Mouse (Mus musculus) embryonic facial prominence, embryonic 11.5 days (tissue): ENCODE results near the gene Sphk2. TPM values are rescaled to one million over a fixed set of nuclear protein-coding genes. Genes with fewer than 3 reads are reported as not detected.

Experiments
- ATAC-seq: fragments of 200-750 bp; cut with Nextera tagmentation; replicated peaks from 2 replicates; pipeline ENCODE4 v1.8.0; 2017; ENCODE audit warnings: low read depth; ENCODE audit not compliant: insufficient number of reproducible peaks, low FRiP score, low TSS enrichment
- DNase-seq: peaks from one replicate; pipeline ENCODE4 v3.0.0-alpha.2; 2015; ENCODE audit warnings: low spot score
- H3K27ac ChIP-seq: fragments of 300-500 bp; sonication (generic); replicated peaks from 2 replicates; pipeline ENCODE4 v1.5.1; 2014; ENCODE audit warnings: mild to moderate bottlenecking, low read depth, low read length, control low read depth
- H3K27me3 ChIP-seq: fragments of 300-500 bp; sonication (generic); 2 replicates; pipeline ENCODE4 v1.6.1; 2014; ENCODE audit warnings: mild to moderate bottlenecking, low read length, moderate library complexity, mixed read lengths; ENCODE audit not compliant: control insufficient read depth, insufficient read depth
- H3K36me3 ChIP-seq: fragments of 300-500 bp; sonication (generic); replicated peaks from 2 replicates; pipeline ENCODE4 v1.6.1; 2014; ENCODE audit warnings: low read depth, mild to moderate bottlenecking, low read length, moderate library complexity, mixed read lengths; ENCODE audit not compliant: control insufficient read depth, insufficient read depth
- H3K4me1 ChIP-seq: fragments of 300-500 bp; sonication (generic); 2 replicates; pipeline ENCODE4 v1.6.1; 2014; ENCODE audit warnings: low read length, mixed read lengths; ENCODE audit not compliant: control insufficient read depth, insufficient read depth
- H3K4me2 ChIP-seq: fragments of 300-500 bp; sonication (generic); 2 replicates; pipeline ENCODE4 v1.6.1; 2014; ENCODE audit warnings: low read depth, mild to moderate bottlenecking, control low read depth, low read length, moderate library complexity
- H3K4me3 ChIP-seq: fragments of 300-500 bp; sonication (generic); 2 replicates; pipeline ENCODE4 v1.5.1; 2014; ENCODE audit warnings: low read depth, low read length, control low read depth
- H3K9ac ChIP-seq: fragments of 300-500 bp; sonication (generic); replicated peaks from 2 replicates; pipeline ENCODE4 v1.6.1; 2014; ENCODE audit warnings: mild to moderate bottlenecking, control low read depth, low read length
- H3K9me3 ChIP-seq: fragments of 300-500 bp; sonication (generic); replicated peaks from 2 replicates; pipeline ENCODE4 v1.6.1; 2016; ENCODE audit warnings: mild to moderate bottlenecking, low read length, inconsistent platforms, mixed read lengths; ENCODE audit not compliant: control insufficient read depth
- WGBS: fragments of 180-500 bp; shearing (Covaris S2); extraction: QIAGEN DNeasy Blood & Tissue Kit; methylation state at CpG from one replicate; pipeline ENCODE4 v1.1.7; 2014; 5-methylcytosine and 5-hydroxymethylcytosine counted together
- polyA plus RNA-seq: library from polyadenylated mRNA; unstranded; fragments of >200 nt; fragmentation: Nextera tagmentation; extraction: Ambion mirVana; gene quantifications from 2 replicates; pipeline ENCODE4 v1.2.1, GENCODE M21; 2014

The Sphk2 gene
- polyA plus RNA-seq: 14.9 and 17.3 TPM in 2 replicates

- peak within 1 kb of the TSS; percentile 70 for H3K27ac ChIP-seq
- no peaks in the 10 kb centered on the region for H3K27me3 ChIP-seq
- H3K4me2 ChIP-seq: peak within 1 kb of the TSS; percentile 71
- H3K4me3 ChIP-seq: peak within 1 kb of the TSS; percentile 87
- ATAC-seq (peak; percentile 39), DNase-seq (peak; percentile 100)
- peak within 1 kb of the TSS; percentile 95 for H3K9ac ChIP-seq
- under 1% methylated on average over 41 of the region's 41 CpGs for whole genome bisulfite sequencing
- H3K4me1 ChIP-seq: peaks cover 10% of the 10 kb centered on the region
- H3K9me3 ChIP-seq: no peaks in the 10 kb centered on the region
- peaks cover 20% of the 10 kb centered on the region for H3K36me3 ChIP-seq
These were observed at the start of gene Sphk2 for GRCm38 (mm10) chr7:45717918-45718297. TSS of gene Sphk2 (minus strand) at chr7:45718002.

GRCm38 (mm10) chr7:45767500-45767899 lies 49.7 kb upstream of the Sphk2 start:
- H3K9me3 ChIP-seq: no peaks in the 10 kb centered on the region
- 90% methylated on average over 6 of the region's 6 CpGs for WGBS
- H3K9ac ChIP-seq: no peak overlapping the region
- no peaks in the 10 kb centered on the region for H3K27me3 ChIP-seq
- H3K4me3 ChIP-seq: no peak overlapping the region
- DNase-seq: no peak
- no peaks in the 10 kb centered on the region for H3K4me1 ChIP-seq
- ATAC-seq: no peak
- H3K36me3 ChIP-seq: no peaks in the 10 kb centered on the region
- no peak overlapping the region for H3K4me2 ChIP-seq
- no peak overlapping the region for H3K27ac ChIP-seq

- 58% methylated on average over 8 of the region's 8 CpGs for WGBS
These were observed 49.0 kb upstream of the Sphk2 start for GRCm38 (mm10) chr7:45766764-45767163.

GRCm38 (mm10) chr7:45765995-45766394 lies 48.2 kb upstream of the Sphk2 start:
- no peak for ATAC-seq
- DNase-seq: no peak
- H3K4me1 ChIP-seq: no peaks in the 10 kb centered on the region
- no peak overlapping the region for H3K9ac ChIP-seq
- no peaks in the 10 kb centered on the region for H3K9me3 ChIP-seq
- H3K27ac ChIP-seq: no peak overlapping the region
- H3K4me3 ChIP-seq: no peak overlapping the region
- H3K4me2 ChIP-seq: no peak overlapping the region
- no peaks in the 10 kb centered on the region for H3K27me3 ChIP-seq
- WGBS: 70% methylated on average over 8 of the region's 8 CpGs
- H3K36me3 ChIP-seq: no peaks in the 10 kb centered on the region

More at GRCm38 (mm10) chr7:45766764-45767163, 49.0 kb upstream of the Sphk2 start:
- ATAC-seq (no peak), DNase-seq (no peak)
- no peaks in the 10 kb centered on the region for H3K27me3 ChIP-seq
- no peaks in the 10 kb centered on the region for H3K4me1 ChIP-seq
- no peak overlapping the region for H3K4me2 ChIP-seq
- no peak overlapping the region for H3K4me3 ChIP-seq
- no peak overlapping the region for H3K27ac ChIP-seq
- H3K9me3 ChIP-seq: no peaks in the 10 kb centered on the region
- H3K36me3 ChIP-seq: no peaks in the 10 kb centered on the region
- no peak overlapping the region for H3K9ac ChIP-seq

- Histone ChIP-seq H3K4me2 (no peak overlapping the region), H3K4me1 (peaks cover 3% of the 10 kb centered on the region; the same call in 1 of the 2 replicates), H3K9me3 (no peaks in the 10 kb centered on the region), H3K27ac (no peak overlapping the region), H3K36me3 (no peaks in the 10 kb centered on the region), H3K27me3 (peaks cover 12% of the 10 kb centered on the region), H3K4me3 (no peak overlapping the region), H3K9ac (no peak overlapping the region)
- 67% methylated on average over 5 of the region's 5 CpGs for WGBS
- ATAC-seq: no peak
- no peak for DNase-seq
These were observed 42.3 kb upstream of the Sphk2 start for GRCm38 (mm10) chr7:45760151-45760550.

- Histone ChIP-seq H3K27ac (no peak overlapping the region), H3K4me2 (peak overlapping the region; percentile 47), H3K9ac (peak overlapping the region; percentile 18; the same call in 1 of the 2 replicates), H3K9me3 (no peaks in the 10 kb centered on the region), H3K36me3 (no peaks in the 10 kb centered on the region), H3K27me3 (peaks cover 12% of the 10 kb centered on the region), H3K4me1 (peaks cover 3% of the 10 kb centered on the region; the same call in 1 of the 2 replicates), H3K4me3 (peak overlapping the region; percentile 14; the same call in 1 of the 2 replicates)
- WGBS: 3% methylated on average over 23 of the region's 27 CpGs
- no peak for DNase-seq
- peak; percentile 62 for ATAC-seq
These were observed 41.6 kb upstream of the Sphk2 start for GRCm38 (mm10) chr7:45759400-45759799.

GRCm38 (mm10) chr7:45755703-45756102 lies 37.9 kb upstream of the Sphk2 start:
- no peak for DNase-seq

GRCm38 (mm10) chr7:45750162-45750561 lies 32.4 kb upstream of the Sphk2 start:
- DNase-seq (no peak), ATAC-seq (no peak)
- 65% methylated on average over 9 of the region's 9 CpGs for WGBS
- H3K27ac ChIP-seq: no peak overlapping the region
- no peak overlapping the region for H3K4me3 ChIP-seq
- no peaks in the 10 kb centered on the region for H3K27me3 ChIP-seq
- H3K4me1 ChIP-seq: no peaks in the 10 kb centered on the region
- no peaks in the 10 kb centered on the region for H3K36me3 ChIP-seq
- no peak overlapping the region for H3K9ac ChIP-seq
- H3K4me2 ChIP-seq: no peak overlapping the region
- no peaks in the 10 kb centered on the region for H3K9me3 ChIP-seq

More at GRCm38 (mm10) chr7:45755703-45756102, 37.9 kb upstream of the Sphk2 start:
- Histone ChIP-seq H3K4me1 (peaks cover 3% of the 10 kb centered on the region; the same call in 1 of the 2 replicates), H3K27me3 (peaks cover 12% of the 10 kb centered on the region), H3K4me3 (no peak overlapping the region), H3K4me2 (no peak overlapping the region), H3K36me3 (no peaks in the 10 kb centered on the region), H3K9me3 (no peaks in the 10 kb centered on the region), H3K9ac (no peak overlapping the region), H3K27ac (no peak overlapping the region)
- ATAC-seq: no peak
- 61% methylated on average over 6 of the region's 6 CpGs for WGBS
